Mouse (Mus musculus) neural tube, embryonic 14.5 days (tissue): ENCODE results near the gene Arap1. TPM values are rescaled to one million over a fixed set of nuclear protein-coding genes. Genes with fewer than 3 reads are reported as not detected.

Source experiments
- ATAC-seq: fragments of 200-750 bp; cut with Nextera tagmentation; 2 replicates; pipeline ENCODE4 v1.8.0; 2017; ENCODE audit warnings: low read depth, mild to moderate bottlenecking, moderate TSS enrichment, moderate library complexity
- H3K27ac ChIP-seq: fragments of 300-500 bp; sonication (generic); 2 replicates; pipeline ENCODE4 v1.5.1; 2014; ENCODE audit warnings: low read depth, mild to moderate bottlenecking, control low read depth, low read length, moderate library complexity, mixed read lengths
- H3K27me3 ChIP-seq: fragments of 300-500 bp; sonication (generic); 2 replicates; pipeline ENCODE4 v1.6.1; 2014; ENCODE audit warnings: low read length; ENCODE audit not compliant: control insufficient read depth, insufficient read depth
- H3K36me3 ChIP-seq: fragments of 300-500 bp; sonication (generic); 2 replicates; pipeline ENCODE4 v1.6.1; 2014; ENCODE audit warnings: low read length, mixed read lengths; ENCODE audit not compliant: control insufficient read depth, insufficient read depth
- H3K4me1 ChIP-seq: fragments of 300-500 bp; sonication (generic); 2 replicates; pipeline ENCODE4 v1.6.1; 2014; ENCODE audit warnings: low read length; ENCODE audit not compliant: control insufficient read depth, insufficient read depth
- H3K4me2 ChIP-seq: fragments of 300-500 bp; sonication (generic); 2 replicates; pipeline ENCODE4 v1.6.1; 2014; ENCODE audit warnings: mild to moderate bottlenecking, low read depth, low read length, control low read depth
- H3K4me3 ChIP-seq: fragments of 300-500 bp; sonication (generic); 2 replicates; pipeline ENCODE4 v1.5.1; 2014; ENCODE audit warnings: low read depth, low read length, control low read depth, mixed read lengths
- H3K9ac ChIP-seq: fragments of 300-500 bp; sonication (generic); replicated peaks from 2 replicates; pipeline ENCODE4 v1.6.1; 2014; ENCODE audit warnings: low read depth, mild to moderate bottlenecking, control low read depth, low read length, mixed read lengths
- H3K9me3 ChIP-seq: fragments of 300-500 bp; sonication (generic); 2 replicates; pipeline ENCODE4 v1.6.1; 2016; ENCODE audit warnings: low read length; ENCODE audit not compliant: control insufficient read depth
- WGBS: fragments of 180-500 bp; shearing (Covaris S2); extraction: QIAGEN DNeasy Blood & Tissue Kit; methylation state at CpG from one replicate; pipeline ENCODE4 v1.1.7; 2014; 5-methylcytosine and 5-hydroxymethylcytosine counted together
- polyA plus RNA-seq: library from polyadenylated mRNA; unstranded; fragments of >200 nt; fragmentation: Nextera tagmentation; extraction: Ambion mirVana; gene quantifications from 2 replicates; pipeline ENCODE4 v1.2.1, GENCODE M21; 2014

The Arap1 gene
- polyA plus RNA-seq, 1 experiment from 2014 or later, result 4.0 TPM

DNA sequence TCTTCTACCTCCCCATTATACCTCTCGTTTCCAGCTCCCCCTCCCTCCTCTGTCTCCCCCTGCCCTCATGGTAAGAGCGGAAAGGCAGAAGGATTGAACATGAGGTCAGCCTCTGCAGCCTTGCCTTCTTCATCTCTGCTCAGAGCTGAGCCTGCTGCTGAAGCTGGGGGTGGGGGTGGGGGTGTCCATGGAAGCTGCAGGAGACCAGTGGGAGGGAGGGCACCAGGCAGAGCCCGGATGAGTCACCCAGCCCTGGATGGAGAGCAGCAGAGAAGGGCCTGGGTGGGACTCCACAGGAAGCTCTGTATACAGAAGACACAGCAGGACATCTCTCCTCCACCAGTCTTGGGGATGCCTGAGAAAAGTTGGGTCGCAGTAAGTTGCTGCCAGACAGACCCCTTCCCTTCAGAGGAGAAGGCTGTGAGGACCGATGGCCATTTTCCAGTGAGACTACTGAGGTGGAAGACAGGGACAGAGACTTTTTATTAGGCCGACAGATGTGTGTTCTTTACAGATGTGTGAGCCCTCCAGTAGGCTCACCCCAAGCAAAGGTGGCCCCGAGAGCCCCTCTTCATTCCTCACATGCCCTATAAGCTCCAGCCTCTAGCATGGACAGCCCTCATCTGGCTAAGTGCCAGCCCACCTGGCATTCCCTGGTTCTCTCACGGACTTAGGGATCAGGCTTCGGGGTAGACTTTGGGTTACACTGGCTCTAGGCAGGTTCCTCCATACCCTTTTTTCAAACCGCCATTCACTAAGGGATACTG, 17.6 kb upstream of the Arap1 start:
- Histone ChIP-seq H3K4me1 (no peaks in the 10 kb centered on the region), H3K9me3 (no peaks in the 10 kb centered on the region), H3K4me2 (no peak overlapping the region), H3K9ac (no peak overlapping the region), H3K36me3 (no peaks in the 10 kb centered on the region), H3K4me3 (no peak overlapping the region), H3K27ac (no peak overlapping the region), H3K27me3 (no peaks in the 10 kb centered on the region)
- 80% methylated on average over 10 of the region's 10 CpGs for WGBS
- ATAC-seq, result no peak

DNA sequence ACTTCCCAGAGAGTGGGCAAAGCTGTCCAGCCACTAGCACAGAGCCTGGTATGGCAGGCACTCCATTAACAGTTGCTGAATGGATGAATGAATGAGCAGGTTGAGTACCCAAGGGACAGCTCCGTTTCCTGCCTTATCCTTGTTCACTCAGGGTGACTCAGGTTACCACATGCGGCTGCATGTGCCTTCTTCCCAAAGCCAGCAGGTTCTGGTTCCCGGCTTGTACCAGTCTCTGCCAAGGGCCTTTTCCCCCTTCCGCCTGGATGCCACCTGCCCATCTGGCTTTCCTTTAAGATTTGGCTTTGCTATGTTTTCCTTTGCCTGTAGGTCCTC, 17.1 kb upstream of the Arap1 start:
- ATAC-seq, result no peak
- Histone ChIP-seq H3K4me1 (no peaks in the 10 kb centered on the region), H3K27me3 (no peaks in the 10 kb centered on the region), H3K9ac (no peak overlapping the region), H3K9me3 (no peaks in the 10 kb centered on the region), H3K27ac (no peak overlapping the region), H3K4me2 (no peak overlapping the region), H3K4me3 (no peak overlapping the region), H3K36me3 (no peaks in the 10 kb centered on the region)
- WGBS, result 71% methylated on average over 4 of the region's 4 CpGs

DNA sequence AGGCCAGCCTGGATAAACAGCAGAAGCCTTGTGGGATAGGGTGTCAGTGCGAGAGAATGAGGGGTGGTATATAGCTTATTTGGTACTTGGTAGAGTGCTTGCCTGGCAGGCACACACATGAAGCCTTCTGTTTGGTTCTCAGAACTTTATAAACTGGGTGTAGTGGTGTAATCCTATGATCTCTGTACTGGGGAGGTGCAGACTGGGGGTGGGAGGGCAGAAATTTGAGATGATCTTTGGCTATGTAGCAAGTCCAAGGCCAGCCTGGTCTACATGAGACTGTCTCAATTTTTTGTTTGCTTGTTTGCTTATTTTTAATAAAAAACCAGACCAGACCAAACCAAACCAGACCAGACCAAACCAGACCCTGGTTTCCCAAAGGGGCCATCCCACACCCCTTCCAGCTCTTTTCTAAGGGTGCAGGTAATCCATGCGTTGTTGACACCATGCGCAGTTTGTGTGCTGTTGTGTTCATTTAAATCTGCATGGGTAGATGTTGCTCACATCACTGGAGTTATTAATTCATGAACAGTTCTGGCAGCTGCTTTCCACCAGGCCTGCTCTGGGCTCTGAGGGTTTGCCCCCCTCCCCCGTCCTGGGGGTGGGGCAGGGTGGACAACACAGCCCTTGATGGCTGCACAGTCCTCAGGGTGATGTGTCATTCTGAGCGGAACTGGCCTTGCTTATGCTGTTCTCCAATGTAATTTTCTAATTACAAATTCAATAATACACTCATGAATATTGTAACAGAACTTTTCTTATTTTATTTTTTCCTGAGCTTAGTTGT, 15.6 kb upstream of the Arap1 start:
- H3K4me2 ChIP-seq, result no peak overlapping the region
- H3K9me3 ChIP-seq, result no peaks in the 10 kb centered on the region
- H3K4me1 ChIP-seq, result no peaks in the 10 kb centered on the region
- no peak for ATAC-seq
- H3K4me3 ChIP-seq, result no peak overlapping the region
- no peaks in the 10 kb centered on the region for H3K36me3 ChIP-seq
- no peak overlapping the region for H3K9ac ChIP-seq
- no peak overlapping the region for H3K27ac ChIP-seq
- WGBS, result 86% methylated on average over 5 of the region's 5 CpGs
- no peaks in the 10 kb centered on the region for H3K27me3 ChIP-seq

DNA sequence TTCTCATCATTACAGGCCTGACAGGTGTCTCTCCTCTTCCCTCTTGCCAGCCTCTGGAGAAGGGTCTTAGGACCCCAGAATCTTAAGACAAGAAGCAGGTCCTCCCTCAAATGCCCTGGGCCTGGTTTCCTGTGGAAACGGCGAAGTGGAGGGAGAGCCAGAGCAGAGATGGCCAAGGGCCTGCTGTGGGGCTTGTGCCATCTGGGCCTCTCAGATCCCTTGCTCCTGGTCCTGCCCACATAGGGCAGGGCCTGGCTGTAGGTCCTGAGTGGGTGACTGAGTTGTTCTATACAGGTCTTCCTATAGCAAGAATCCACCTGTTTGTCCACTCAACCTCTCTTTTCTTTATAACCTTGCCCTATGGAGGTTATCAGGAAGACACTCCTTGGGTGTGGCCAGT, 12.6 kb upstream of the Arap1 start:
- WGBS, result 100% methylated on average over 2 of the region's 2 CpGs
- Histone ChIP-seq H3K9ac (no peak overlapping the region), H3K27ac (no peak overlapping the region), H3K4me2 (no peak overlapping the region), H3K4me1 (no peaks in the 10 kb centered on the region), H3K4me3 (no peak overlapping the region), H3K27me3 (no peaks in the 10 kb centered on the region), H3K36me3 (no peaks in the 10 kb centered on the region), H3K9me3 (no peaks in the 10 kb centered on the region)
- ATAC-seq, result no peak

DNA sequence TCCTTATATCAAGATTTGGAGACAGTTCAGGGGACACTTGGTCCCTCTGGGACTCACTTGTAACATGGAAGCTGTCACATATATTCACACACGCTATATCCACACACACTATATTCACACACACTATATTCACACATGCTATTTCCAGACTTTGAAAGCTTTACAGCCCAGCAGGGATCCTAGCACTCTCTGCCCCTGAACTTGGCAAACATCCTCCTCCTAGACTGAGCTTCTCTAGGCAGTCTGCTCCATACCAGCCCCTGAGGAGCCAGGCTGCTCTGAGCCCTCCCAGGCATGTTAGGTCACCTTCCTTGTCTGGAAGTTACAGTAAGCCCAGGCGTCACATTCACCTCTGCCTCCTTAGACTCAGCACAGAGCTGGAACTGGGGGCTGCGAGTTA, 11.2 kb upstream of the Arap1 start:
- no peak for ATAC-seq
- H3K27ac ChIP-seq, result no peak overlapping the region
- no peaks in the 10 kb centered on the region for H3K27me3 ChIP-seq
- no peak overlapping the region for H3K4me3 ChIP-seq
- H3K4me1 ChIP-seq, result no peaks in the 10 kb centered on the region
- H3K36me3 ChIP-seq, result no peaks in the 10 kb centered on the region
- no peaks in the 10 kb centered on the region for H3K9me3 ChIP-seq
- no peak overlapping the region for H3K4me2 ChIP-seq
- WGBS, result 87% methylated on average over 3 of the region's 3 CpGs
- no peak overlapping the region for H3K9ac ChIP-seq

DNA sequence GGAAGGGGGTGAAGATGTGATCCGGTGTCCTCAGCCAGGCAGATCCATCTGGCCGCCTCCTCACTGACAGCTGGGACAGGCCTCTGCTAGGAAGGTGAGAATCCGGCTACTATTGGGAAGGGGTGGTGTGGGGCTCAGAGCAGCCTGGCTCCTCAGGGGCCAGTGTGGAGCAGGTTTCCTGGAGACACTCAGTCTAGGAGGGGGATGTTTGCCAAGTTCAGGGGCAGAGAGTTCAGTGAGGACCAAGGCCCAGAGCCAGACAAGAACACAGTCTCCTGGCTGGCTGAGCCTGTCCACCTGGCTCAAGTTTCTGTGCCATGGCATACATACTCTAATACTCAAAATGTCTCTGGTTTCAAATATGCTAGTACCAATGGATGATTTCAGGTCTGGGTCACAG, 10.5 kb upstream of the Arap1 start:
- no peak for ATAC-seq
- Histone ChIP-seq H3K27ac (no peak overlapping the region), H3K9me3 (no peaks in the 10 kb centered on the region), H3K36me3 (no peaks in the 10 kb centered on the region), H3K27me3 (no peaks in the 10 kb centered on the region), H3K4me3 (no peak overlapping the region), H3K4me1 (no peaks in the 10 kb centered on the region), H3K4me2 (no peak overlapping the region), H3K9ac (no peak overlapping the region)
- WGBS, result 89% methylated on average over 3 of the region's 3 CpGs

DNA sequence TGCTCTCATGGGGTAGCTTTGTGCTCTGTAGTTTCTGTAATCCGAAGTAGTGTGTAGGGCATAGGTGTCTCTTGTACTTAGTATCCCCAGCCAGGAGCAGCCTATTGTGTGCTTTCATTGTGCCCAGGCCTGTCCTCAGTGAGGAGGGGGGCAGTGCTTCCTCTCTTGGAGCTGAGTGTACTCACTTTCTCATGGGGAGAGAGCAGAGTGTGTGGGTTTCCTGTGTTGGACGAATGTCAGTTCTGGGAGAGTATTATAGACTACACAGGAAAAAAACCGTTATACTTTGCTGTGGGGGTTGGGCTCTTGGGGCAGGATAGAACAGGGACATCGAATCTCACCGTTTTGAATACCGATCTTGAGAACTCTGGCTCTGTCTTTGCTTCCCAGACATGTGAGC, 6.5 kb upstream of the Arap1 start:
- H3K4me2 ChIP-seq, result no peak overlapping the region
- no peak overlapping the region for H3K27ac ChIP-seq
- no peak for ATAC-seq
- H3K9ac ChIP-seq, result no peak overlapping the region
- 81% methylated on average over 6 of the region's 6 CpGs for WGBS
- H3K4me1 ChIP-seq, result no peaks in the 10 kb centered on the region
- H3K9me3 ChIP-seq, result no peaks in the 10 kb centered on the region
- H3K36me3 ChIP-seq, result no peaks in the 10 kb centered on the region
- H3K27me3 ChIP-seq, result no peaks in the 10 kb centered on the region
- no peak overlapping the region for H3K4me3 ChIP-seq

DNA sequence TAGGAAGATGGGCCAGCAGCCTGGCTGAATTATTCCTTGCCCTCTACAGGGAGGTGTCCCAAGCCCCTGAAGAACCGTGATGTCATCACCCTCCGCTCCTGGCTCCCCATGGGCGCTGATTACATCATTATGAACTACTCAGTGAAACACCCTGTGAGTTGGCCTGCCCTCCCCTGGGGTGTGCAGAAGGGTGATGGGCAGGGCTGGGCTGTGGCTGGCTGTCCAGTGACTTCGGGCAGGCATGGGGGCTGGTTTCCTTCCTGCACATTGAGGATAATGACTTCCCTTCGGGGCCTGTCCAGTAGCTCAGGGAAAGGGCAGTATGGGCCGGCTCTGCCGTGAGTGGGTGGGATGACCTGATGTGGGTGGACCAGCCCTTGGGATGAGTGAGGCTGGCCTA, 4.7 kb upstream of the Arap1 start:
- no peak for ATAC-seq
- WGBS, result 82% methylated on average over 7 of the region's 7 CpGs
- no peak overlapping the region for H3K27ac ChIP-seq
- H3K36me3 ChIP-seq, result no peaks in the 10 kb centered on the region
- peaks cover 3% of the 10 kb centered on the region; the same call in 1 of the 2 replicates for H3K4me1 ChIP-seq
- H3K4me3 ChIP-seq, result no peak overlapping the region
- H3K9me3 ChIP-seq, result no peaks in the 10 kb centered on the region
- H3K27me3 ChIP-seq, result no peaks in the 10 kb centered on the region
- no peak overlapping the region for H3K4me2 ChIP-seq
- H3K9ac ChIP-seq, result no peak overlapping the region

DNA sequence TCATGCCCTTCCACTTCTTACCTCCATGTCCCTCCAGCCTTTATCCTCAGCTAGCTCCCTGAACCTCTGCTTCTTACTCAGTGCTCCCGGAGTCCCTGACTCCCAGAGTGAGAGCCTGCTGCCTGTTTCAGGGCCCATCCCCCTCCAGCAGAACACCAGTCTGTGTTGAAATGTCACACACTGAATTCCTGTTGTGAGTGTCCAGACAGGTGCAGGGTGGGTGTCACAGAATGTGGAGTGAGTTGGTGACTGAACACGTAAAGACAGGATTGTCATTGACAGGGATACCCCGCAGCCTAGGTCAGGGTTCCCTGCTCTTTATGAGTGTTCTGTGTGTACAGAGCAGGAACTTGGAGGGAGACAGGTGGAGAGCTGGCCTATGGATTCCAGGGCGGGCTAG, 3.0 kb upstream of the Arap1 start:
- Histone ChIP-seq H3K9ac (no peak overlapping the region), H3K27me3 (0 out of 2 replicates have a peak, but pooled peaks cover 3% of the 10 kb centered on the region), H3K27ac (no peak overlapping the region), H3K36me3 (no peaks in the 10 kb centered on the region), H3K9me3 (no peaks in the 10 kb centered on the region), H3K4me2 (no peak overlapping the region), H3K4me1 (peaks cover 3% of the 10 kb centered on the region; the same call in 1 of the 2 replicates), H3K4me3 (no peak overlapping the region)
- WGBS, result 80% methylated on average over 4 of the region's 4 CpGs
- no peak for ATAC-seq
